Mouse (Mus musculus) gonadal fat pad, adult 2 months (tissue): ENCODE data around the gene Hnrnpul1. TPM values are rescaled to one million over a fixed set of nuclear protein-coding genes. Genes with fewer than 3 reads are reported as not detected.
"Not testable (repeated sequence)": the region's sequence is repeated elsewhere in the genome, so short reads cannot be mapped to it uniquely, and the experiment has no call there.

Experiments used
- DNase-seq: peaks from one replicate; pipeline ENCODE4 v3.0.0-alpha.2; 2012; ENCODE audit warnings: low read depth
- polyA plus RNA-seq: library from polyadenylated mRNA; depleted of rRNA; stranded (reverse); fragments of >200 nt; gene quantifications from 2 replicates; pipeline ENCODE4 v1.2.3, GENCODE M21; 2012; rRNA removed

The Hnrnpul1 gene
- polyA plus RNA-seq, result 32.1 and 58.5 TPM in 2 replicates

DNA sequence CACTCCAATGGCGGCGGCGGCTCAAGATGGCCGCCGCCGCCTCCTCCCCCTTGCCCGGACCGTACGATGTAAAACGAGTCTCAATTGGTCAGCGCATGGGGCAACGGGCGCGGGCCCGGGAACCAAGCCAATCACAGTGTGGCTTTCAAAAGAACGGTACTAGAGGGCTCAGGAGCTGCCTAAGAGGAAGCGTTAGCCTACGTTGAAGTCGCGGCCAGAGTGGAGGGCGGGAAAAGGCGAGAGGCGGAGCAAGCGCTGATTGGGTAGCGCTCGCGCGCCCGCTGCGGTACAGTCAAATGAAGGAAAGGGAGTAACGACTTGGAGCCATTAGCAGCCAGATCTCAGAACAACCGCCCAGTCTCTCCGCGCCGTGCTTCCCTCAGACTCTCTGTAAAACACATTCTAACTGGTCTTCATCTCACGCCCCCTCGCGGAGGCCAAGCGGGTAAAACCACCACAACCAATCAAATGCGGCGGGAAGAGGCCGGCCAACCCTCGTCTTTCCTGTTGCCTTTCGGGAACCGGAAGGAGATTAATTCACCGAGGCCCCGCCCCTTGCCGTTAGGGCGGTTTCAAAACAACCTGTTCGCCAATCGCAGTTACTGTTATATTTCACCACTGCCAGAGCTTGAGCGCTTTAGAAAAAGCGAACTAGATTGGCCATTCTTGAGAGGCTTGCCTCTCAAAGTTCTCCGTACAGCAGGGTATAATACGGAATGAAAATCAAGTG lies at the start of gene Hnrnpul1:
Gene Hnrnpul1, minus strand, starts transcription at position 20 of the 730 bp plus-strand sequence.
- DNase-seq, result peak; percentile 94

DNA sequence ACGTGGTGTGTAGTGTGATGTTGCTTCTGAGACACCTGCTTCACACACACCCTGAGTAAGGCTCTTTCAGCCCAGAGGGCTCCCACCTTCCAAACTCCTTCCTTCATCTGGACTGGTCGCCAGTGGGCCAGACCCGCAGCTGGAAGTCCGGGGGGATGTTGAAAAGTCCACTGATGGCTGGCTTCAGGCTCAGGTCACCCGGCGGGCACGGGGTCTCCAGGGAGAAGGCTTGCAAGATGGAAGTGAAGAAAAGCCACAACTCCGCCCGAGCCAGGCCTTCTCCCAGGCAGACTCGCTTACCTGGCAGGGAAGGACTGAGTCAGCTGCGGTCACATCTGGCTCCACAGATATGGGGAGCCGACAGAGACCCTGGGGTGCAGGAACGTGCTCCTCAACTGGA lies 48.9 kb upstream of the Hnrnpul1 start:
- no peak for DNase-seq

DNA sequence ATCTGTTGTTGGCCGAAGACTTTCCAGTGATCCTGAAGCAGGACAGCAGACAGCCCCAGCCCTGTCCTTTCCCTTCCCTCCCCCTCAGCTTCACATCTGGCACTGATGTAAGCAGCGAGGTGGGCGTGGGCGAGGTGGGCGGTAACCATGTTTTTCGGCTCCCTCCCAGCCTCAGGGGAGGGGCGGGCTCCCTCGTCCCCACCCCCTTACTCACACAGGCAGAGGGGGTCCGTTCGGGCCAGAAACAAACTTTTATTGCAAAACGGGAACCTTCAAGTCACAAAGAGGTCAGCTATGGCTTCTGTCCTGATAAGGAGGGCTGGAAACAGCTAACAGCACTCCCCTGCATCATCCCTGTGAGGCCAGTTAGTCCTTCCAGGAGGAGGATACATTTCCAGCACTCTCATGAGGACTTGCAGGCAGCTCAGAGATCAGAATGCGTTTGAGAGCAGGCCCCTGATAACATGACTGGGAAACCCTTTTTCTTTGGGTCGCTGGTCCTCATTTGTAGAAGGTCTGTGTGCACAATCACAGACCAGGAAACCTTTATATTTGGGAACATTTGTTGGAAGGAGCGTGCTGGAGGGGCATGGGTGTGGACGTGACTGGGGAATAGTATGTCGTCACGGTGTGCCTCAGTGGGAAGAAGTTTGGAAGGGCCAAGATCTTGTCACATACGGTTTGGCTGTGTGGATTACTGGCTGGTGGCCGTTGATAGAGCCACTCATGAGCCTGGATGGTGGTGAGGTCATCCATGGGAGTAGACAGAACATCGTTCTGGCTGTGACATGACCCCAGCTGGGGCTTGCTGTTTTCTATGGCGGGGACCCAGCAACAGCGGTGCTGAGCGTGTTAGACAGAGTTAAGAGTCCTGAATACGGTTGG lies 47.9 kb upstream of the Hnrnpul1 start:
- no peak for DNase-seq

DNA sequence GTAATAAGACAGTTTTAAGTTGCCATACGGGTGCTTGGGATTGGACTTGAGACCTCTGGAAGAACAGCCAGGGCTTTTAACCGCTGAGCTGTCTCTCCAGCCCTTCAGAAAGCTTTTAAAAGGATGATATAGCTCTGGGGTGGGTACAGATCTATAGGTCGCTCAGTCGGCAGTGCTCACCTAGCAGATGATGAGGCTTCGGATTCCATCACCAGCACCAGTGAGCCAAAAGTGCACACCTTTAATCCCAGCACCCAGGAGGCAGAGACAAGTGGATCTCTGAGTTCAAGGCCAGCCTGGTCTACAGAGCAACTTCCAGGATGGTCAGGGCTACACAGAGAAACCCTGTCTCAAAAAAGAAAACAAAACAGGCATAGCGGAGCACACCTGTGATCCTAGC lies 46.5 kb upstream of the Hnrnpul1 start:
- DNase-seq, result no peak

DNA sequence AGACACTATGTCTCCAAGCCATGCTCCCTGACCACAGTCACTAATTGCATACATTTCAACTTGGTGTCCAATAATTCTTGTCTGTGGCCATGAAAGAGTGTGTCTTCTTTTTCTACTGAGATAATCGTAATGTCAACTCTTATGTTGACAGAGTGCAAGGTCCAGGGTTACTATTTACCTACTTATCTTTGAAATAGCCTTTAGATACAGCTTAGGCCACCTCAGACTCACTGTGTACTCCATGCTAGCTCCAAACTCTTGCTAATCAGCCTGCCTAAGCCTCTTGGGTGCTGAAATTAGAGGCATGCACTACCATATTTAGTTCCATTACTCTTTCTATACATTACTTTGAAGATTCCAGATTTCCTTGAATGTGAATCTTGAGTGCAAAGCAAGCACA lies 44.8 kb upstream of the Hnrnpul1 start:
- no peak for DNase-seq

DNA sequence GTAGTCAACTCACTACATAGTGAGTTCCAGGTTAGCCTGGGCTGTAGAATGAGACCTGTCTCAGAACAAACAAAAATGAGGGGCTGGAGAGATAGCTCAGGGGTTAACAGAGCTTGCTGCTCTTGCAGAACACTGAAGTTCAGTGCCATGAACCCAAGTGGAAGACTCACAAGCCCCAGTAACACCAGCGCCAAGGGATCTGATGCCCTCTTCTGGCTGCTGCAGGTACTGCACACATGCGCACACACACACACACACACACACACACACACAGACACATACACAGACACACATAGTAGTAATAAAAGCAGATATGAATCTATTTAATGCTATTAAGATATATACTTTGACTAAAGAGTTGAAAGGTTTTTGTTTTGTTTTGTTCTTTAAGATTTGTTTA lies 44.0 kb upstream of the Hnrnpul1 start:
- DNase-seq, result no peak

DNA sequence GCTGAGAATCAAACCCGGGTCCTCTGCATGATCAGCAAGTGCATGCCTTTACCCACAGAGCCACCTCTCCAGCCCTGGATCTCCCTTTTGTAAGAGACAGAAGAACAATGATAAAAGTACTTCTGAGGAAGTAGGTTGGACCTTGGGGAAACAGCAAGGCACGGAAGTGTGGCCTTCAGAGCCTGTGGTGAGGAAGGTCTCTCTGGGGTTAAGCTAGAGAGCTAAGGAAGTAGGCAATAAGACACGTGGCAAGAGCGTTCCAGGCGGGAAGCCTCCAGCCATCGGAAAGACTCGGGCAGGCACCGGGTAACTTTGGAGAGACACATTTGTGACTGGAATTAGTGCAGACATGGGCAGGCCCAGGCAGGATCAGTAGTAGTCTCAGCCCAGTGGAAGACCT lies 40.2 kb upstream of the Hnrnpul1 start:
- no peak for DNase-seq

DNA sequence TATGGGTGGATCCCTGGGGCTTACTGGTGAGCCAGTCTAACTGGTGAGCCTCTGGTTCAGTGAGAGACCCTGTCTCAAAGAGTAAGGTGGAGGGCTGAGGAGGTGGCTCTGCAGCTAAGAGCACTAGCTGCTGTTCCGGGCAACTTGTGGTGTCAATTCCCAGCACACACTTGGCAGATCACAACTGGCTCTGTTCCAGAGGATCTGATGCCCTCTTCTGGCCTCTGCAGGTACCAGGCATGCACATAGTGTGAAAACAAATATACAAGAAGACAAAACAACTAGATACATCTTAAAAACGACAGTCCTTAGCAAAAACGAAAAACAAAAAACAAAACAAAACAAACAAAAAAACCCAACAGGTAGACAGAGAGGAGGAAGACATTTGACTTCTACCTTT lies 39.1 kb upstream of the Hnrnpul1 start:
- no peak for DNase-seq

DNA sequence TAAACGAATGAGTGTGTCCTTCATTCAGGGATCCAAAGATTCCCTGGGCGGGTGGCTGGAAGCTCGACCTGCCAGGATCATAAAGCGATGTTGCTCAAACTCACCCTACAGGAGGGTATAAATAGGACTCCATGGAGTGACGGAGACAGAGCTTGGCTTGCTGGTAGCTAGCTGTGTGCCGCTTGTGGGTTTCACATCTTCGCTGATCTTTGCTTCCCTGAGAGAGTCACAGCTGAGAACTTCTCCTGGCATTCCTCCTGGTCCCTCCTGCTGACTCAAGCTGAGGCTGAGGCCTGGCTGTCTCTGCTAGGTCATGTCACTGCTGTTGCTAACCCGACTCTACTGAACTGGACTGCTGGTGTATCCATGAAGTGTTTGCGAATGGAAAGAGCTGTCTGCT lies 38.4 kb upstream of the Hnrnpul1 start:
- not testable (repeated sequence) for DNase-seq

DNA sequence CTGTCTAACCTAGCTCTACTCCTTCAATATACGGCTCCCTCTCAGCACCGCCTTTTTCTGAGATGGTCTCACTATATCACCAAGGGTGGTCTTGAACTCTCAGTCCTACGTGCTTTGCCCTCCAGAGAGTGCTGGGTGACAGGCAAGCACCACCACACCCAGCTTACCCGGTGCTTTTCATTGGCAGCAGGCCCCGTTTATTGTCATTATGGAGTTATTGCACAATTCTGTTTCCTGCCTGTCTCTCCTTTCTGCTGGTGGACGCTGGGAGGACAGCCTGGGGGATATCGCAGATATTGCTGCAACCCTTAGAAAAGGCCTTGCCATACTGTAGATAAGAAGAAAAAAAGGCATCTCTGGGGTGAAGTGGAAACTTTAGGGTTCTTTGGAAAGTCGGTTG lies 36.1 kb upstream of the Hnrnpul1 start:
- no peak for DNase-seq

DNA sequence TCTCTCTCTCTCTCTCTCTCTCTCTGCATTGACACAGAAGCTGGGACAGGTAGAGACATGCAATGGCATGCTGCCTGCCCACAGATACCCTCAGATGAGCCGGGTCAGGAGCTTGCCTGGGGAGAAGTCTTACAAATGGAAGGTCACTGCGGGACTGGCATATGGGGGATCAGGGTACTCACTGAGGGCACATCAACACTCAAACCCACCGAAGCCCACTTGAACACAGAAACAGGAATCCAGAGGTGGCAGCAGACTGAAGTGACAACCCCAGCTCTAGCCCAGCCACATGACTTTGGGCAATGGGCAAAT lies 34.5 kb upstream of the Hnrnpul1 start:
- no peak for DNase-seq

DNA sequence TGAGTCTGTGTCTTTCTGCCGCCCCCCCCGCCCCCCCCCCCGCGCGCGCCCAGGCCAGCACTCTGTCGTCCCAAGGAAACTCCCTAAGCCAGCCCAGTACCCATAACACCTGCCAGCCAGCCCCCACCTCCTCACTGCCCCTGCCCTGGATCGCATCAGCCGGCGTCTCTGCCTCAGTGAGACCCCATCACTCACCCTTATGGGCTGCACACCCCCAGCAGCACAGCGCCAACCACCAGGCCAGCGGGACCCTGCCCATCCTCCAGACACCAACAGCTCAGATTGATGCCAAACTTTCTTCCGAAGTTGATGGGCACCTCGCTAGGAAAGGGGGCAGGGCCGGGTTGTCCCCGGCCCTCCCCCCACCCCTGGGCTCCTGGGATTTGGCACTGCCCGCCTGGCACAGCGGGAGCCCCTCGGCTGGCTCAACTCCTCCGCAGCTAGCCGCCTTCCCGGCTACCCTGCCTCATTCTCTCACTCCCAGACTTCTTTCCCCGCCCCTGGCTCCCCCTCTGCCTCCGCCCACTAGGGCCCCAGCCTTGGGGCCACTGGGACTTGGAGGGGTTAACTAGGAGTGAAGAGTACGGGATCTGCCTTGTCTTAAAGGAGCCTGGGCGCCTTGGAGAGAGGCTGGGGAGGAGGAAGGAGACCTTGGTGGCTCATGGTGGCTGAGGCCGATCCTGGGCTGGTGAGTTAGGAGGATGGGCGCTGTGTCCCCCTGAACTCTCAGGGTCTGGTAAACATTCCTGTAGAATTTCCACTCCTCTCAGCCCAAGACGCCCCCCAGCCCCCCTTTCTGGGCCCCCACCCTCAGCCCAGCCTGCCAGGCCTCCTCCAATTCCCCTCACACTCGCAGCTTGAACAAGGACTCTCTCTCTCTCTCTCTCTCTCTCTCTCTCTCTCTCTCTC lies 33.9 kb upstream of the Hnrnpul1 start, which contains the start of gene Axl:
Gene Axl, minus strand, starts transcription at position 486 of the 909 bp plus-strand sequence.
- DNase-seq, result no peak

DNA sequence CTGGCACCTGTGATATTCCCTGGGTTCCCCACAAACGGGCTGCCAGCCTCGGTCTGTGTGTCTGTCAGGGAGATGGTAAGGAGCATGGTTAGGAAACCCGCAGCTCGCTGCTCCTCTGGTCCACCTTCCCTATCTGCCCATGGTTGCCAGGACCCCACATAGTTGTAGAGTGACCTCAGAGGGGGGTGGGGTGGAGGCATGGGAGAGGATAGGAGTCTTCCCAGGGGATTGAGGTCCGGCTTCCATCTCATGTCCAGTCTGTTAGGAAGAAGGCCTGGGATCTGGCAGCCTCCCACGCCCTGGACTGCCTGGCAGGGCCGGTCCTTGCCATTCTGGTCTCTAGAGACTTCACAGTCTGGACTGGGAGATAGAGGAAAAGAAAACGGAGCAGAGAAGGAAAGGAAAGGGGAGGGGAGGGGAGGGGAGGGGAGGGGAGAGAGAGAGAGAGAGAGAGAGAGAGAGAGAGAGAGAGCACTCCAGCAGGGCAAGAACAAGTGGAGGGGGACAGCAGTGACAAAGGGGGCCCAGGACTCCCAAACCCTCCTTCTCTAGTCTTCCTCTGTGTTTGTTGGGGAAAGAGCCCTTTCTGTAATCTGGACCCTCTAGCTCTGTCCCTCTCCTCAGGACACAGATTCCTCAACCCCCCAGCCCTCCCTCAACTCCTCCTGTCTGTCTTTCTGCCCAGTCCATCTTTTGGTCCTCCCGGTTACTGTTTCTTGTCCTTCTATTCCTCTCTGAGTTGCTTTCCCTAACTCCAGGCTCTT lies 33.1 kb upstream of the Hnrnpul1 start:
- DNase-seq, result no peak

DNA sequence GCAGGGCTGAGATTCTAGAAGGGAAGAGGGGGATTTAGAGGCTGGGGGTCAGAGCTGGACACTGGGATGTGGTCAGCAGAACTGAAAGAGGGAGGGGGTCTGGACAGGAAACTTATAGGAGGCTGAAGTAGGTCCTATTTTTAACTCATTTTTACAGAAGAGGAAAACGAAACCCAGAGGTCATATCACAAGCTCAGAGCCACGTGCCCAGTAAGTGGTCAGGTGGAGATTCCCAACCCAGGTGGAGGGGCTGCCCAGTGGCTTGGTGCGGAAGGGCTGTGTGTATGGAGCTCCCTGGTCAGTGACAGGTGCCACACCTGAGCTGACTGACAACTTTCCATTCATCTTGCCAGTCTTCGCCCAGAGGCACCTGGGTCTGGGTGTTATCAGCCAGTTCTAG lies 32.4 kb upstream of the Hnrnpul1 start:
- DNase-seq, result no peak

DNA sequence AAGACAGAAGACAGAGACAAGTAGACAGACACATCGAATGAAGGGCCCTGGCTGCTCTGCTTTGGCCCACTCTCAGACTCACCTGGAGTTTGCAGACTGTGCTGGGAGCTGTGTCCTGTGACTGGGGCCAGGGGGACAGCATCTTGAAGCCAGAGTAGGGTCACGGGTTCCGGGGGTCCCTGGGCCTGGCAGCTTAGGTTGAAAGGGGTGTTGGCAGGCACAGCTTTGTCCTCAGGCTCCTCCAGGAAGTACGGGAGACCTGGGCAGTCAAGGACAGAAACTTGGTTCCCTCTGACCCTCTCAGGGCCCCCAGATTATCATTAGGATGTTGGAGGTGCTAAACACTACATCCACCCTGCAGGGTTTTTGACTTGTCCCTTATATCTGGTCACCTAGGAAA lies 31.2 kb upstream of the Hnrnpul1 start:
- DNase-seq, result no peak

DNA sequence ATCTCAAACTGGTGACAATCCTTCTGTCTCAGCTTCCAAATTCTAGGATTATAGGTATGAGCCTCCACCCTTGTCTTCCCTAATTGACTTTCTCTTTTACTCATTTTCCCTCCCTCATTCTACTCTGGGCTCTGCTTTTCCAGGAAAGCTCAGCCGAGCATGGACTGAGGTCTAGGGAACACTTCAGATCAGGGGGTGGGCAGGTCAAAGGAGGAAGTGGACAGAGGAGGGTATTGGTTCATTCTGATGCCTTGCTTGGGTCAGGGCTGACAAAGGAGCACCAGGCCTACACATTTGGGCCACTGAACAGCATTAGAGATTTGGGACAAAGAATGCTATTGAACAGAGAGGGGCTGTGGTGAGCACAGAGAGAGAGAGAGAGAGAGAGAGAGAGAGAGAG lies 30.3 kb upstream of the Hnrnpul1 start:
- DNase-seq, result no peak

DNA sequence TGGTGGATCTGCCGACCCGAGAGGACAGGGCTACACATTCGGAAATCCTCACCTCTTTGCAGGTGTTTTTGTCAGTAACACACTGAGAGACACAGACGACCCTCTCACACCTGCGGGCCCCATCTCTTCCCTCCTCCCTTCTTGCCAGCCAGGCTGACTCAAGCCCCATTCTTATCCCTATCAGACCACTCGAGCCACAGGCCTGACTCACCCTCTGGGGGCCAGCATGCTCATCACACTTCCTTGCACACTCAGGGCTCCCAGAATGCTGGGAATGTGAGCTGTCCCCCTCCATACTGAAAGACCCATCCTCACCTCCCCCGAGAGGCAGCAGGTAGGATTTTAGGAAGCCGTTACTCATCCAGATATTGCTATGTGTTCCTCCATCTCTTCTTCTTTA lies 29.2 kb upstream of the Hnrnpul1 start:
- DNase-seq, result no peak

DNA sequence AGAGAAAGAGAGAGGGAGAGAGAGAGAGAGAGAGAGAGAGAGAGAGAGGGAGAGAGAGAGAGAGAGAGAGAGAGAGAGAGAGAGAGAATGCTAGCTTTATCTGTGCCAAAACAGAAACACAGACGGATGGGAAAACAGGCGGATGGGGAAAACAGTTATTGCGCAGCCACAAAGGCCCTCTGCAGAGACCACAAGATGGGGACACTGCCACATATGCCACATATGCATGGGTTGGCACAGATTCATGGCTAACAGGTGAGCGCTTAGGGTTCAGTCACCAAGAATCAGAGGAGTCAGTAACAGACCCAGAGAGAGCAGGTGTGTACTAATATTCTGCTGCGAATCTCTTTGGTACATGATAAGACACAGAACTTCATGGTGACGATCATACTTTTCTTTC lies 28.2 kb upstream of the Hnrnpul1 start:
- DNase-seq, result no peak

DNA sequence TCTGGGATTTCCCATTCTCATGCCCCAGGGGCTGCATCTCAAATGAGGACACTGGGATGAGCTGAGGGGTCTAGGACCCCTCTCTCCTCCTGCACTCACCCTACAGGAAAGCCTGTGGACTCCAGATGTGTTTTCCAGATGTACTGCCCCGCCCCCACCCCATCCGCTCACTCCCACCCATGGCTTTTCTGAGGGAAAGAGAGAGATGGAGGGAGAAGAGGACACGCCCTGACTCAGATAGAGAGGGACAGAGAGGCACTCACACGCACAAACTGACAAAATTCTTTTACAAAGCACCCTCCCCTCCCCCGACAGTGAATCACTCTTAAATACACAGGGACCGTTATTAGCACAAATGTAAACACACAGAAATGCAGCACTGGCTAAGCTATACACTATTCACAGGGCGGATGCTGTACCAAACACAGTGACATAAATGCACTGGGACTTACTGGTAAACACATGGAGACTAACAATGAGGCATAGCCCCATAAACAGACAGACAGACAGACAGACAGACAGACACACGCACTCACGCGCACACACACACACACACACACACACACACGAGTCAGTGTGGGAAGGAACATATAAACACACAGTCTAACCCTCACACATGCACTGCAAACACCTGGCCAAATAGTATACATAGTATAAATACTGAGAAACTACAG lies 27.5 kb upstream of the Hnrnpul1 start:
- DNase-seq, result no peak

DNA sequence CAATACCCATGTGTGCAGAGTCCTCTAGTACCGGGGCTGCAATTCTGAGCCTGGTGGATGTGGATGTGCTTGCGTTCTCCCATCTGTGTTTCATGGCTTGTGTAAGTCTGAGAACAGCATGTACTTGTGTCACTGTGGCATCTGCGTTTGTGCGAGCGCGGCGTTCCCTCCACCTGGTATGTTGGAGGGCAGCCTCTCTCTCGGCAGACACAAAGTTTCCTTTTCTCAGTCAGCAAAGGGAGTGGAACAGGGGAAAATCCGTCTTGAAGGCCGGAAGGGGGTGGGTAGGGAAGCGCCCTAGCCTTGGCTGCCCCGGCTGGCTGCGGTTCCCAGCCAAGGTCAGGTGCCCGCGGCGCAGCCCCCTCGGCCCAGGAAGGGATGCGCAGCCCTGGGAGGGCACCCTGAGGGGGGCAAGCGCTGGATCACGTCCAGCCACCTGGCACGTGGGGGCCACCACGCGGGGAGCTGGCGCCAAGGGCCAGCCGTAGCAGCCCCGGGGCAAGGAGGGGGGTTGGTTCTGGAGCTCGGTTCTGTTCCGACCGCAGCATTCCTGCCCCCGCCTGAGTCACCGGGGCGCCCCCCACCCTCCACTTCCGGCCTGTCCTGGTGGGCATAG lies 26.9 kb upstream of the Hnrnpul1 start:
- no peak for DNase-seq
